Mouse (Mus musculus) left cerebral cortex, adult 2 months (tissue): ENCODE results near the gene Opn1mw. TPM values are rescaled to one million over a fixed set of nuclear protein-coding genes. Genes with fewer than 3 reads are reported as not detected.

Experiments
- DNase-seq, 2 experiments: peaks; one replicate each; pipeline ENCODE4 v3.0.0; 2021 to 2022; ENCODE audit warnings: low spot score in 2 of 2, mixed read lengths in 1 of 2; ENCODE audit errors: extremely low spot score in 1 of 2
- H3K27ac ChIP-seq: fragments of 200-600 bp; 2 replicates; pipeline ENCODE4 v1.8.1; 2022
- H3K4me3 ChIP-seq: fragments of 200-600 bp; 2 replicates; pipeline ENCODE4 v1.8.1; 2022
- CTCF ChIP-seq: fragments of 200-600 bp; IDR thresholded peaks from 2 replicates; pipeline ENCODE4 v1.8.1; 2022; ENCODE audit warnings: antibody characterized with exemption, mild to moderate bottlenecking, moderate library complexity
- intact Hi-C: fragments of 180-260 bp; cut with DNase I; formaldehyde crosslinking; loops from one replicate; pipeline ENCODE4 v1.15.1; 2025
- total RNA-seq, 2 experiments: library from RNA; stranded (reverse); gene quantifications; 2 replicates each; pipeline ENCODE4 v1.2.3; 2021

The Opn1mw gene
- total RNA-seq, 2 experiments from 2014 or later: 0.66 to 1.6 TPM

DNA sequence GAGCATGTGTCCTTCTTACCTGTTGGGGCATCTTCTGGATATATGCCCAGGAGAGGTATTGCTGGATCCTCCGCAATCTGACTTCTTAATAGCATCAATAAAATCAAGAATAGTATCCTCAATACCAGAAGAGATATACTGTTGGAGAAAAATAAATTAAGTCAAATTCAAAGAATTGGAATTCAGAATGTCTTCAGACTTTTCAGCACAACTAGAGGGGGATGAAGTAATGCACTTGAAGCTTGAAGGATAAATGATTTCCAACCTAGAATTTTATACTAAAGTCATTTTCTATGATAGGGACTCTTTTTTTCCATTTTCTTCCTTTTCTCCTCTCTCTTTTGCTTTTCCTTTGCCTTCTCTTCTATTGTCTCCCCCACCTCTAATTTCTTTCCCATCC is 40.5 kb downstream of the Opn1mw start, which contains the start of gene Tex28:
Gene Tex28, minus strand, starts transcription at position 101 of the 400 bp plus-strand sequence.
- intact Hi-C loops: no loop called here
- Histone ChIP-seq H3K4me3 (no peak within 1 kb of the TSS), H3K27ac (no peak within 1 kb of the TSS)
- DNase-seq: no peak
- TF ChIP-seq CTCF: no peak

DNA sequence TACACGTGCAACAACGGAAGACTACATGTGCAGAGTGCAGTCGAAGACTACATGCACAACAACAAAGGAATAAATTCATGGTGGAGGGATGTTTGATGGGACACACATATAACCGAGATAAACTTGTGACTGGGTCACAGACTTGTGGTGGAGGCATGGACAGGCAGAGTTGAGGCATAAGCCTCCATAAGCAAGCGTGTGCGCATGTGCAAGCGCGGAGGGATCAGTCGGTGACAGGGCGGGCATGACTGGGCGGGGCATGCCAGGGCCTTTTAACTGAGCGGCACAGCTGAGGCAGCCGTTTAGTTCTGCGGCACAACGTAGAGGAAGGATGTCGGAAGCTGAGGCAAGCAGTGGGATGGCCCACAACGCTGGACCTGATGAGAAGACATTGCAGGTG is 49.7 kb downstream of the Opn1mw start, which contains the start of gene Tktl1:
Gene Tktl1, plus strand, starts transcription at position 301 of the 400 bp plus-strand sequence.
- Histone ChIP-seq H3K27ac (no peak within 1 kb of the TSS), H3K4me3 (no peak within 1 kb of the TSS)
- DNase-seq: no peak
- no peak for TF ChIP-seq CTCF
- intact Hi-C loops: no loop called here

Other genes starting within 250 kb of the Opn1mw start
- not detected for gene Avpr2, start 235.4 kb upstream of the Opn1mw start, total RNA-seq
- 100 to 1,000 TPM; 150 to 161 TPM for gene L1cam, start 231.4 kb upstream of the Opn1mw start, total RNA-seq
- 1 to 10 TPM; 4.1 to 6.1 TPM for gene Arhgap4, start 205.6 kb upstream of the Opn1mw start, total RNA-seq
- 10 to 100 TPM; 56.8 to 61.2 TPM for gene Naa10, start 205.5 kb upstream of the Opn1mw start, total RNA-seq
- 1 to 10 TPM; 5.2 to 6.0 TPM for gene Renbp, start 196.6 kb upstream of the Opn1mw start, total RNA-seq
- 10 to 100 TPM; 74.7 to 75.1 TPM for gene Hcfc1, start 161.1 kb upstream of the Opn1mw start, total RNA-seq
- gene Irak1, start 103.5 kb upstream of the Opn1mw start, total RNA-seq: 10 to 100 TPM; 47.9 to 54.2 TPM
- 10 to 100 TPM; 85.0 to 89.3 TPM for gene Mecp2, start 7.9 kb downstream of the Opn1mw start, total RNA-seq
- gene Tex28, start 40.4 kb downstream of the Opn1mw start, total RNA-seq: not detected
- not detected for gene Tktl1, start 49.8 kb downstream of the Opn1mw start, total RNA-seq
- gene Flna, start 122.4 kb downstream of the Opn1mw start, total RNA-seq: 10 to 100 TPM; 66.7 to 68.9 TPM
- 10 to 100 TPM; 36.0 to 37.7 TPM for gene Emd, start 127.2 kb downstream of the Opn1mw start, total RNA-seq
- gene Rpl10, start 143.3 kb downstream of the Opn1mw start, total RNA-seq: 100 to 1,000 TPM; 151 to 163 TPM
- 10 to 100 TPM; 60.9 to 64.9 TPM for gene Taz, start 154.4 kb downstream of the Opn1mw start, total RNA-seq
- 1 to 10 TPM; 2.2 to 2.9 TPM for gene Dnase1l1, start 154.9 kb downstream of the Opn1mw start, total RNA-seq
- gene Atp6ap1, start 169.6 kb downstream of the Opn1mw start, total RNA-seq: 100 to 1,000 TPM; 320 to 341 TPM
- 100 to 1,000 TPM; 596 to 607 TPM for gene Gdi1, start 177.5 kb downstream of the Opn1mw start, total RNA-seq
- gene Fam50a, start 185.6 kb downstream of the Opn1mw start, total RNA-seq: 10 to 100 TPM; 25.7 to 31.7 TPM
- gene Plxna3, start 201.6 kb downstream of the Opn1mw start, total RNA-seq: 10 to 100 TPM; 27.1 to 30.2 TPM
- gene Lage3, start 226.2 kb downstream of the Opn1mw start, total RNA-seq: 10 to 100 TPM; 22.3 to 23.5 TPM
- 10 to 100 TPM; 65.7 to 71.5 TPM for gene Ubl4a, start 245.8 kb downstream of the Opn1mw start, total RNA-seq
- 1 to 10 TPM; 3.1 to 3.9 TPM for gene Slc10a3, start 245.9 kb downstream of the Opn1mw start, total RNA-seq